Mouse (Mus musculus) kidney, postnatal 4 days (tissue): ENCODE data around the gene Dusp2.
"Not testable (repeated sequence)": the region's sequence is repeated elsewhere in the genome, so short reads cannot be mapped to it uniquely, and the experiment has no call there.

Experiments used
- DNase-seq, 2 experiments: peaks; one replicate each; pipeline ENCODE4 v3.0.0; 2021; ENCODE audit warnings: mixed read lengths in 2 of 2

Gene Dusp2

DNA sequence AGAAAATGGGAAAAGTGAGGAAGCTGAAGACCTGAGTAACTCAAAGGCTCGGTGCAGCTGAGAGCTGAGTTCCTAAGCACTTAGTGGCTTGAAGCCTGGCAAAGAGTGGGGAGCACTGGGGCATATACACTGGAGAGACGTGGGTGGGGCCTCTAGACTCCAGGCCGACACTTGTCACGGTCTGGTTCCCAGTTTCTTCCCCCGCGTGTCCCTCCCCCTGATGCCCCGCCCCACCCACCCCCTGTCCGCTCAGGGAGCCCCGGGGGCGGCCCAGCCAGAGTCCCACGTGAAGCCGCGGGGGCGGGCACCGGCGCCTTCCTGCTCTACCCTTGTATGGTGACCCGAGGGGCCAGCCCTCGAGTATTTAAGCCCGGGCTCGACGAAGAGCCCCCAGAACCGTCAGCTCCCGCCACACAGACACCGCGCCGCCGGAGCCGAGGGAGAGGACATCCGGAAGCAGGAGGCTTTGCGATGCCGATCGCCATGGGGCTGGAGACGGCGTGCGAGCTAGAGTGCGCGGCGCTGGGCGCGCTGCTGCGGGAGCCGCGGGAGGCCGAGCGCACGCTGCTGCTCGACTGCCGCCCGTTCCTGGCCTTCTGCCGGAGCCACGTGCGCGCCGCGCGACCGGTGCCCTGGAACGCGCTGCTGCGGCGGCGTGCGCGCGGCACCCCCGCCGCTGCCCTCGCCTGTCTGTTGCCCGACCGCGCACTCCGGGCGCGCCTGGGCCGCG lies at the start of gene Dusp2:
Dusp2 (plus strand) TSS at position 393 of the 730 bp plus-strand sequence.
- DNase-seq, result peak; percentile 86 to 93

DNA sequence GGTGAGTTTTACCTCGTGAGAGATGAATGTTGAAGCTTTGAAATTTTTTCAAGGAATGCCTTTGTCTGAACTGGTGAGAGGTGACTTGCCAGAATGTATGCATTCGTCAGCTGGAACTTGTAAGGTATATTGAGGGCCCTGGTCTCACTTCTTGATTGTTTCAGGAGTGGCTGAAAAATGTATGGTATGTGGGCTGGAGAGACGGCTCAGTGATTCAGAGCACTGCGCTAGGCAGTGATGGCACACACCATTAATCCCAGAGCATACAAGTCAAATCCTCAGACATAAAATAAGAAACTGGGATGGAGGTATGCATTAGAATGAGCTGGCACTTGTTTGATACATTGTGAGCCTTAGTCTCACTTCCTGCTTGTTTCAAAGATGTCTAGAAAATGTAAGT lies 43.7 kb upstream of the Dusp2 start:
- DNase-seq, result peak in 1 of 2 experiments; percentile 13

DNA sequence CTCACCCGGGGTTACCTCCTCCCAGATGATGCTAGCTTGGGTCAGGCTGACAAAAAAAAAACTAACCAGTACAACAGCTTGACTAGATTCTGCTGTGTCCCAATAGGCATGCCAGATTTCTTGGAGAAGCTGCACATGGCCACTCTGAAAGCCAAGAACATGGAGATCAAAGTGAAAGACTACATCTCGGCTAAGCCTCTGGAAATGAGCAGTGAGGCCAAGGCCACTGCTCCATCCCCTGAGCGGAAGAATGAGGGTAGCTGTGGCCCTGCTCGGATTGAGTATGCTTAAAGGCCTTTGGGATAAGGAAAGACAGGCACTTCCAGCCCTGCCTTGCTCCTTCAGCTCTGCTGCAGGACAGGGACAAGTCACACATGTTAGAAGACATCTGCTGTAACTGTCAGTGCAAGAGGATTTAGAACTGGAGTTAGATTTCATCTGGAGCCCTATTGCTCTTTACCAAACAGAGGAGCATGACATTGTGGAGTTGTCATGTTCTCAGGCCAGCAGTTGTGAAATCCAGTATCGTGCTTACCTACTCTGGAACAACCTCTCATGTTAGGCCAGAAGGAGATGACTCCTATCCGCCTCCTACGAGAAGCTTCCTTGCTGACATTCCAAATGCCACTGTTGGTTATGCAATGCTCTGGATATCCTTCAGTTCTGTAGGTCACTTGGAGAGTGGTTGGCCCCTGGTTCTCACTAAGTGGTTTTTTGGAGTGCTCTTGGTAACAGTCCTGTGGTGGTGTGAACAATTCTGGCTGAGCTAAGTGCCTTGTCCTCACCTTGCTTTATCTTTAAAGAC lies 38.8 kb upstream of the Dusp2 start:
- DNase-seq, result no peak

DNA sequence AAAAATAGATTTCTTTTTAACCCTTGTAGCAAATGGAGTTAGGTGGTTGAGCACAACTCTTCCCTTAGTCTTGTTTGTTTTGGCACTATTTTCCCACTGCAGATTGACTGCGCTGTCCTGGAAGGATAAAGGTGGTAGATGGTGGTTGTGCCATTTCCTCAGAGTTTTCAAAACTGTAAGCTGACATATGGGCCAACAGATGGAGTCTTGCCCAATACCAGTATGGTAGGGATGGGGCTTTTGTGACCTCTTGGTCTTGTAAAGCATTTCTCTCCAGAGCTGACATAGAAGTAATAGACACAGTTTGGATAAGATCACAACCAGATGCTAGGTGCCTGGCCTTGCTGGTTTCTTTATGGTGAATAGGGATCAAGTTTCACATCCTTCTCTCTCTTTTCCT lies 37.9 kb upstream of the Dusp2 start:
- no peak for DNase-seq

DNA sequence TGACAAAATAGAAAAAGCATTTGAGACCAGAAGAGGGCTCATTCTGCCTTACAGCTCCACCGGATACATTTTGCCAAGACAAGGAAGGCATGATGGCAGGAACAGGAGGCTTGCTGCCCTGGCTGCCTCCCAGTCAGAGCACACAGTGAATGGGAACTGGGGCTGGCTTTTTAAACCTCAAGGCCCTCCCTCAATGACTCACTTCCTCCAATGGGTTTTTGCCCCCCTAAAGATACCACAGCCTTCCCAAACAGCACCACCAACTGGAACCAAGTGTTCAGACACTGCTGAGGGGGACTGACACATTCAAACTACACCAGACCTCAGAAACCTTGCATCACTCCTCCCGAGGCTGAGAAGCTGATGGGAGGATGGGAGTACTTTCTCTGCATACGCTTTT lies 35.3 kb upstream of the Dusp2 start:
- no peak for DNase-seq

DNA sequence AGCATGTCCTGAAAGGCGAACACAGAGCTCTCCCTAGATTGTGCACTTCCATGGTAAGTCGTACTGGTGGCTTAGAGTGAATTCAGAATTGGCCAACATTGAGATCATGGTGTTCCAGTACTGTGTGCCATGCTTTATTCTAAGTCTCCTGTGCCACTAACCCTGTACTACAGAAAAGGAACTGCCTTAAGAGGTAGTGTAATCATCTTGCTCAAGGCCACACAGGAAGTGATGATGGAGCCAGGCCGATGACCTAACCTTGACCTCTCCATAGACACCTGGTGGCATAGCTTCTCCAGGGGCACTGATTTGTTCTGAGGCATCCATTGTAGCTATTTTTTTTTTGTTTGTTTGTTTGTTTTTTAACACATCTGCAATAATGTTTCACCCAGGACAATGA lies 34.1 kb upstream of the Dusp2 start:
- DNase-seq, result no peak

DNA sequence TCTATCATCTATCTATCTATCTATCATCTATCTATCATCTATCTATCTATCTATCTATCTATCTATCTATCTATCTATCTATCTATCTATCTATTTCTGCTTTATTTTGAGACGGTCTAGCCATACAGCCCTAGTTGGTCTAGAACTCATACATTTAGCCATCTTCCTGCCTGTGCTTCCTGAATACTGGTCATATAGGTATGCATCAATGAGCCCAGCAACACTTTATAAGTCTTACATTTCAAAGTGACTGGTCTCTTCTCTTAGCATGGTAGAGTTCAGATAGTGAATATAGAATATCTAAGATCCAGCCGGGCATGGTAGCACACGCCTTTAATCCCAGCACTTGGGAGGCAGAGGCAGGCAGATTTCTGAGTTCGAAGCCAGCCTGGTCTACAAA lies 31.8 kb upstream of the Dusp2 start:
- DNase-seq, result not testable (repeated sequence)

DNA sequence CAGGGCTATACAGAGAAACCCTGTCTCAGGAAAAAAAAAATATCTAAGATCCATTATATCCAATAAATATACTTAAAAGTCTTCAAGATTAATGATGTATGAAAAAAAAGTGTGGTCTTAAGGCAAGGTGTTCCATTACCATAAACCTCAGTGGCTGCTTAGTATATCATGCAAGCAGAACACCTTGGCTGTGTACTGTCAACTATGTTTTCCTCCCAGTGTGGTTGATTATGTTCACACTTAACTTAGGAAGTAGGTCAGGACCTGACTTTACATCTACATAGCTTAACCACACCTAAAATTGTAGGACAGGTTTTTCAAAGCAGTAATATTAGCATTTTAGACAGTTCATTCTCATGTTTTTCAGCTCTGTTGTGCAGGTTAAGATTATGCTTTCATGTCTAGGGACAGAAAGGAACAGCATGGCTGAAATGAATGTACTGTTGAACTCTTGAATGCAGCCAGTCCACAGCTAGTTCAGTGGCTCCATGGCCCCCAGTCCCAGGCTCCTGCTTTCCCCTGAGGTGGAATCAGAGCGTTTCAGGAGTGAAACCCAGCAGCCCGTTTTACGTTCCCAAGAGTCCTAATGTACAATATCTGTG lies 31.2 kb upstream of the Dusp2 start:
- DNase-seq, result no peak

DNA sequence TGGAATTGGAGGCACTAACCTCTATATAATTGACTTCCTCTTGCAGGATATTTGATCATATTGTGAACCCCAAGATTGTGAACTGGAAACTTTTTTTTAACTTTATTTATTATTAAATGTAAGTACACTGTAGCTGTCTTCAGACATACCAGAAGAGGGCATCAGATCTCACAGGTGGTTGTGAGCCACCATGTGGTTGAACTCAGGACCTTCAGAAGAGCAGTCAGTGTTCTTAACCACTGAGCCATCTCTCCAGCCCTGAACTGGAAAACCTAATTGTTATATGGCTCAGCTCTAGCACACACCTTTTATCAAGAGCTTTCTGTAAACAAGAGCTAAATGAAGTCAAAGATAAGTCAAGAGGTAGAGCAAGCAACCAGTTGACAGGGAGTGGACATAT lies 29.8 kb upstream of the Dusp2 start:
- no peak for DNase-seq

DNA sequence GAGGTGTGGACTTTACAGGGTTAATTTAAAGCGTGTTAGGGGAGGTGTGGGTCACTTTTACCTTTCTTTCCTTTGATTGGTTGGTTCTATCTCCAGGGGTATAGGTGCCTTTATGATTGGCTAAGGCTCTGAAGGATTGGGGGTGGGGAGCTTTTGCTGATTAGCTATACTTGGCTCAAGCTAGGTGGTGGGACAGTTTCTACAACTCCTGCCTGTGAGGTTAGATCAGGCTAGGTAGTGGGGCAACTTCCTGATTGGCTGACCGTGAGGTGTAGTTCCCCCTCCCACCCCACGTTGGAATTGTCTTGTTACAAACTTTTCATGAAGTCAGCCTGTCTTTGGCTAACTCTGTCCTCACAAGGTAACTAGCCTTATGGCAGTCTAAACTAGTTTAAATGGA lies 28.8 kb upstream of the Dusp2 start:
- no peak for DNase-seq

DNA sequence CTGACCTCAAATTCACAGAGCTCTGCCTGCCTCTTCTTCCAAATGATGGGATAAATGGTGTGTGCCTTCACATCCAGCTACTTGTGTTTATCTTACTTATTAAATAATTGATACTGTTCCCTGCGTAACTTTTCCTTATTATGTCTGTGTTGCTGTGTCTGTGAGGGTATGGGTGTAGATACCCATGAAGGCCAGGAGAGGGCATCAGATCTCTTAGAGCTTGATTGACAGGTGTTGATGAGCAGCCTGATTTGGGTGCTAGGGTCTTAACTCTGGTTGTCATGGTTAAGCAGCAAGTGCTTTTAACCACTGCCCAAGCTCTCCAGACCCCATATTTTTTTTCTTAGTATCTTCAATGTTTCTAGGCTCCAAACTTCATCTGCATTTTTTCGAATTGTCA lies 27.3 kb upstream of the Dusp2 start:
- DNase-seq, result no peak

DNA sequence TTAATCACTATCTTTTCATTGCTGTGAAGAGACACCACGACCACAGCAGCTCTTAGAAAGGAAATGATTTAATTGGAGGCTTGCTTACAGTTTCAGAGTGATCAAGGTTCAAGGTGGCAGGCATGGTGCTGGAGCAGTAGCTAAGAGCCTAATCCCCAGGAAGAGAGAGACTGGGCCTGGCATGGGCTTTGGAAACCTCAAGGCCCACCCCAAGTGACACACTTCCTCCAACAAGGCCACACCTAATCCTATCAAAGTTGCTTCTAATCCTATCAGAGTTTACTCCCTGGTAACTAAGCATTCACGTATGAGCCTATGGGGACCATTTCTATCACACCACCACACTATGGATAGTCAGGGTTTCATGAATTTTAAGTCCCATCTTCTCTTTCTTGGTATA lies 25.7 kb upstream of the Dusp2 start:
- no peak for DNase-seq

DNA sequence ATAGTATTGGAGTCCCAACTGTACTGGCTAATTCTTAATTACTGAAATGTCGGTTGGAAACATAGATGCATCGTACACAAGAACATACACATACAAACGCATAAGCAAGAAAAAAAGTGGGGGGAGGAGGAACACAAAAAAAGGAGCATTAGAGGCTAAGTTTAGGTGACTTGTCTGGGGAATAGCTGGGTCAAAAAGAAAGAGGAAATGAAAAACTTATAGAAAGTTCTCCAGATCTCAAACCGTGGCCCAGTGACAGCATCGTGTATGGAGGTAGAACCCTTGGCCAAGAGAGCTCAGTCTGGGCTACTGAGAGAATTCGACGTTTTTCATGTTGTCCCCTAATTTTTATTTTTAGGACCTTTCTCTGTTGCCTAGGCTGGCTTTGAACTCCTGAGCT lies 25.3 kb upstream of the Dusp2 start:
- no peak for DNase-seq

DNA sequence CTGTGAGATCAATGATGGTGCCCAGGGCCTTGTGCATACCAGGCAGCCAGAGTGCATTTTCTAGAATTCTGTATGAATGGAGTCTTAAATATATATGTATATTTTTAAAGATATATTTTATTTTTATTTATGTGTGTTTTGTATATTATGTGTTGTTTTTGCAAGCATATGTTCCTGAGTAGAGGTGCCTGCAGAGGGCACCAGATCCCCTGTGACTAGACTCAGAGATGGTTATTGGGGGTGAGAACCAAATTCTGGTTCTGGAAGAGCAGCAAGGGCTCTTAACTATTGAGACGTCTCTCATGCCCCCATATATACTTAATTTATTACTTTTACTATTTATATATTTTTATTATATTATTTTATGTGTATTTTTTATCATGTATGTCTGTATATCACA lies 24.8 kb upstream of the Dusp2 start:
- DNase-seq, result no peak

DNA sequence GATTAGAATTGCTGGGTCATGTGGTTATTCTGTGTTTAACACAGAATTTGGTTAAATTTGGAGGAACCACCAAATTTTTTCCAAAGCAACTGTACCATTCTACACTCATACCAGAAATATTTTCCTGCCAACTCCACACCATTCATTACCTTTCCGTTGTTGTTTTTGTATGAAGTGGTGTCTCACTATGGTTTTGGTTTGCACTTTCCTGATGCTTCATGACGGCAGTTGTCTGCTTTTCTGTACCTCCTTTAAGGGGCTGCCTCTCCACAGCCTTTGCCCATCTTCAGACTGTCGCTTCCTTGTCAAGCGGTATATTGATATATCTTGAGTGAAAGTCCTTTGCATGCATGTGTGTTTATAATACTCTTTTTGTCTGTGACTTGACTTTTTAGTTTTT lies 23.2 kb upstream of the Dusp2 start:
- no peak for DNase-seq

DNA sequence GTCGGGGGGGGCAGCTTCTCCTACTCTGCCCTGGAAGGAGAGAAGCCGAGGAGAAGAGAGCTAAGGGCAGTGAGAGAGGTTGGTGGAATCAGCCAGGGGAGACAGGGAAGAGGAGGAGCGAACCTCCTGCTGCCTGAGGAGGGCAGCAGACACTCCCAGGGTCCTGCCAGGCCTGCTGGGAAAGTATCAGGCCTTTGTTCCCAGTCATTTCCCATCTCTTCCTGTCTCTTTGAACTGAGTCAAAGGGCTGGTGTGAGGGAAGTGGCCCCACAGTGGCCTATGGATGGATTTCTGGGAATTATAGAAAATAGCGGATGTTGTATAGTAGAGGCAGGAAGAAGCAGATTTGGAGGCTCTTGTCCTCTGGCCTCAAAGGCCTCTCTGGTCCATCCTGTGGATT lies 22.1 kb upstream of the Dusp2 start:
- DNase-seq, result peak in 1 of 2 experiments; percentile 46

DNA sequence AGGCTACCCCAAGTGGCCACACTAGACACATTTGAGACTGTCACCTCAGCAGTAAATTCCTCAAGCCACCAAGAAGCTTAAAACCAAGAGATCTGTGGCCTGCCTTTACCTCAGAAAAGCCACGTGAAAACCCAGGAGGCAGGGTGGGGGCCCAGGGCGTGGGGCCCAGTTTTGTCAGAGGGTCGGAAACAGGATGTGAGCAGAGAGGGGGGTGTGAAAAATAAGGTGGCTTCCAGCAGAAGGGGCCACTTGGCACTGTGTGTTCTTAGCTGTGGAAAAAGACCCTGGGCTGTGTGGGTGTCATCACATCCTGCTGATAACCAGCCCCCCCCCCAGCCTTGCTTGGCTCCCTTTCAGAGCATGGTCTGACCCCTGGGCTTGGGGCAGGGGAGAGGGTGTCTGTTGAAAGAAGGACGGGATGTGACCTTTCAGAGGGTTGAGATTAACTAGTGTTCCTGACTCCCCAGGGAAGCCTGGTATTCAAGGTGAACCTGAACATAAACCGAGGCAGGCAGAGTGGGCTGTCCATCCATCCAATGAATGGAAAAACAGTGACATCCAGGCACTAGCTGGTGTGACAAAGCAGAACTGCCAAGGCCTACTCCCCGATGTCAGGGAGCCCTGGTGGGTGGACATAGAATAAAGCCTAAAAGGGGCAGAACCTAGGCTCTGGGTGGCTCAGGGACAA lies 21.3 kb upstream of the Dusp2 start:
- DNase-seq, result no peak

DNA sequence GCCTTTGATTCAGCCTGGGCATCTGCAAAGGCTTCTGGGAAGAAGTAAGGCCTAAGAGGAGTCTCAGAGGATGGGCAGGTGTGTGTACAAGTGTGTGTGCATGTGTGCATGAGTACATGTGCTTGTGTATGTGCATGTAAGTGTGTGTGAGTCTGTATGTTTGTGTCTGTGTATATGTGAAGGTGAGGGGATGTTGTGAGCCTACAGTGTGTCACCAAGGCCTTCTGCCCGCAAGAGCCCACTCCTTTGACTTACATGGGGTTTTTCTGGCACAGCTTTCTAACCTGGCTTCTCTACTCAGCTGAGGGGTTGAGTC lies 20.8 kb upstream of the Dusp2 start:
- no peak for DNase-seq

DNA sequence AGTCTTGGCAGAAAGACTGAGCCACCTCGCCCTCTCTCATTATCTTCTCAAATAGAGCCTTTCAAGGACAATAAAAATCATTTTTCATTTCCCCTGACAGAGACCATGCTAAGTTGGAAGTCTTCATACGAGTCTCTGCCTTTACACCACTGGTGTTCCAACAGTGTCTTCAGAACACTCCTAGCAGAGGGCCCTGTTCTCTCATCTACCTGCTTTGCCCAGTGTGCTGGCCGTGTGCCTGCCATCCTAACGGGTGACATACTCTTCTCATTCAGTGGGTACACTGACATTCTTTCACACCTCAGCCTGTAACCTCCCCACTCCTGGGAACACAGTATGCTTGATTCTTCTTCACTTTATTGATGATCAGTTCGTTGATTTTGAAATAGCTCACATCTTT lies 19.5 kb upstream of the Dusp2 start:
- DNase-seq, result no peak

DNA sequence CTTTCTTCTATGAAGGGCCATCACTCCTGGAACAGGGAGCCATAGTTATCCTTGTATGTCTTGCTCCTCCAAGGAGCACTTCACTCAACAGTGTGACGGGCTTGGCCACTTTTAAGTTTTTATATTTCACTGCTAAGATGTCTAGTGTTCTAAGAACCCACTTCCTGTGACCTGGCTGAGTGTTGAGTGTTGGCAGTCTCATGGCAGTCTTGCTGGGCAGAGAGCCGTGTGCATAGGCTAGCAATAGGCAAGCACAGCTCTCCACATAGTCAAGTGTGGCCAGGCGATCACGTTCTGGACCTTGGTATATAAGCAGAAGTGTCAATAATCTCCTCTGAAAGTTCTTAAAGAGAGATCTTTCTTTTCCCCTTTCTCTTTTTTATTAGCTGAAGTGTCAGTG lies 17.8 kb upstream of the Dusp2 start:
- DNase-seq, result no peak

DNA sequence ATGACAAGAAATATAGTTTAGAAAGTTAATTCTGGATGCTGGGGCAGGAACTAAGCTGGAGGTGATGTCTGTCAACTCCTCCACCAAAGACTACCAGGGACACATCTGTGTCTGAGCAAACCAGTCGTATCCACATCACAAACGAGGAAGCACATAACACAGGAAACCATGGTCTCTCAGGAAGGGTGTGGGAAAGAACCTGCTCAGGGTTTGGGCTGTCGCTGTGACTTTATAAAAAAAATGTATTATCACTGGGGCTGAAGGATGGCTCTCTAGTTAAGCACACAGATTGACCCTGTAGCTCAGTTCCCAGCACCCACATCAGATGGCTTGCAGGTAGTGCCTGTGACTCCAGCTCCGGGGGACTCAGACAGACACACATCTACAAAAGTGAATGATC lies 16.9 kb upstream of the Dusp2 start:
- DNase-seq, result no peak

DNA sequence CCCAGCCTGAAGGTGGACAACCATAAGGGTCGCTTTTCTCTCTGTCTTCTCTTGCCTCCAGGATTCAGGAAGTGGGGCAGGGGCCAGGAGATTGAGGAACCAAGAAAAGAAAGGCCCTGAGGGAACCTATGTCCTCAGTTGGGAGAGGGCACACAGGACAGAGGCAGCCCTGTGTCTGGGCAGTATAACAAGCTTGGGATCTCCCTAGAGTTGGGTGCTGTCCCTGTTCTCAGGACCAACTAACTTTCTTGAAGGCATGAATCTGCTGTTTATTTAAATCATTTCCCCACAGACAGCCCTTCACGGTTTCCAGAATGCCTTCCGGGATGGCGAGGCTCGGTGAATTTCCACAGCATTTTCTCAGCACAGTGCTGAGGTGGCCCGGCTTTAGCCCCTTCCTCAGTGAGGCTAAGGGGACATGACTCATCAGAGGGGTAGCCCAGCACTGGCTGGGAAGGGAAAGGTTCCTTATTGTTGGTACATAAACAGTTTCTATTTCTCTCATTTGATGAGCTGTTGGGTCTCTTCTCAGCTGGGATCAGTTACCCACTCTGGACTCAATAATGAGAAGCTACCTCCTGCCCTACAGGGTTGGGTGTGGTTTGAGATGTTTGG lies 13.2 kb upstream of the Dusp2 start:
- DNase-seq, result no peak

DNA sequence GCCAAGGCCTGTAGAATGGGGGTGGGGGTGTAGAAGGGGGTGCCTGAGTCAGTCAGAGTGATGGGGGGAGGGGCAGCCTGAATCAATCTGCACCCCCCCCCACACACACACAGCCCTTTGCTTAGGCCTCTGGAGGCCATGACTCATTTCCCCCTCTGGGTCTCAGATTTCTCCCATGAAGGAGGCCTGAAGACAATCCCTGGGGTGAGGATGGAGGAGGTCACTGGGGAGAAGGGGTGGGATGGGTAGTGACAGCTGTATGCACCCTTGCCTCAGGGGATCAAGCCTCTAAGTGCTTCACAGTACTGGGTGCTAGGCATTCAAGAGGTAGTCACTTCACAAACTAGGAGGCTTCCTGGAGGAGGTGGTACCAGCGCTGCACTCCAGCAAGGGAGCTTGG lies 12.3 kb upstream of the Dusp2 start:
- DNase-seq, result no peak
